Mouse (Mus musculus) midbrain, embryonic 10.5 days (tissue): ENCODE results near the gene Slain2. TPM values are rescaled to one million over a fixed set of nuclear protein-coding genes. Genes with fewer than 3 reads are reported as not detected.
"Not testable (repeated sequence)": the region's sequence is repeated elsewhere in the genome, so short reads cannot be mapped to it uniquely, and the experiment has no call there.

Experiments
- DNase-seq: peaks from one replicate; pipeline ENCODE4 v3.0.0-alpha.2; 2017; ENCODE audit warnings: low spot score
- H3K27ac ChIP-seq: fragments of 300-500 bp; sonication (generic); replicated peaks from 2 replicates; pipeline ENCODE4 v1.5.1; 2016; ENCODE audit warnings: mild to moderate bottlenecking
- H3K27me3 ChIP-seq: fragments of 300-500 bp; sonication (generic); 2 replicates; pipeline ENCODE4 v1.6.1; 2016; ENCODE audit warnings: low read depth, mild to moderate bottlenecking; ENCODE audit not compliant: poor library complexity, severe bottlenecking
- H3K36me3 ChIP-seq: fragments of 300-500 bp; sonication (generic); 2 replicates; pipeline ENCODE4 v1.6.1; 2016; ENCODE audit warnings: mild to moderate bottlenecking, moderate library complexity
- H3K4me1 ChIP-seq: fragments of 300-500 bp; sonication (generic); 2 replicates; pipeline ENCODE4 v1.6.1; 2016
- H3K4me3 ChIP-seq: fragments of 300-500 bp; sonication (generic); 2 replicates; pipeline ENCODE4 v1.5.1; 2016; ENCODE audit warnings: mild to moderate bottlenecking, moderate library complexity
- H3K9me3 ChIP-seq: fragments of 300-500 bp; sonication (generic); replicated peaks from 2 replicates; pipeline ENCODE4 v1.6.1; 2016; ENCODE audit warnings: mild to moderate bottlenecking
- WGBS: fragments of 180-500 bp; shearing (Covaris S2); methylation state at CpG from one replicate; pipeline ENCODE4 v1.1.7; 2016; 5-methylcytosine and 5-hydroxymethylcytosine counted together
- polyA plus RNA-seq: library from polyadenylated mRNA; unstranded; fragments of >200 nt; fragmentation: Nextera tagmentation; extraction: Ambion mirVana; gene quantifications from 2 replicates; pipeline ENCODE4 v1.2.1, GENCODE M21; 2016

The Slain2 gene
- polyA plus RNA-seq, 1 experiment from 2014 or later, result 16.5 TPM

DNA sequence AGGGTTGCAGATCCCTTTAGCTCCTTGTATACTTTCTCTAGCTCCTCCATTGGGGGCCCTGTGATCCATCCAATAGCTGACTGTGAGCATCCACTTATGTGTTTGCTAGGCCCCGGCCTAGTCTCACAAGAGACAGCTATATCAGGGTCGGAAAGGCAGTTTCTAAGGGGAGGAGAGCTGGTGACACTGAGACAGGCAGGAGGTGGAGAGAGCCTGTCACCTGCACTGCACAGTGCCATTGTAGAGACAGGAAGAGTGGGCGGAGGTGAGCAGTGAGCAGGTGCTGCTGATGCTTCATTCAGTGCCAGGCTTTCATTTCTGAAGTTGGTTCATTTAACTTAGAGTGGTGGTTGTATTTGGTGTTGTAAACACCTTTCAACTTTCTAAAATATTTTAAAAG is 24.3 kb downstream of the Slain2 start:
- WGBS, result 91% methylated on average over 3 of the region's 3 CpGs
- not testable (repeated sequence) for DNase-seq, H3K27ac ChIP-seq, H3K9me3 ChIP-seq, H3K4me1 ChIP-seq, H3K27me3 ChIP-seq, H3K4me3 ChIP-seq
- peaks cover 34% of the 10 kb centered on the region for H3K36me3 ChIP-seq

DNA sequence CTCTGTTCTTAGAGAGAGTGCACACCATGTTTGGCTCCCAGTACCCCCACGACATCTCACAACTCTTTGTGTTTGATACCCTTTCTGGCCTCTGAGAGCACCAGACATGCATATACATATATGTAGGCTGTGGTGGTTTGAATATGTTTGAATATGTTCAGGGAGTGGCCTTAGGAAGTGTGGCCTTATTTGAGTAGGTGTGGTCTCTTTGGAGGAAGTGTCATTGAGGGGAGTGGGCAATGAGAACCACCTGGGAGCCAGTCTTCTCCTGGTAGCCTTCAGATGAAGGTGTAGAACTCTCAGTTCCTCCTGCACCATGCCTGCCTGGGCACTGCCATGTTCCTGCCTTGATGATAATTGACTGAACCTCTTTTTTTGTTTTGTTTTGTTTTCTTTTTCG is 25.2 kb downstream of the Slain2 start:
- peaks cover 34% of the 10 kb centered on the region for H3K36me3 ChIP-seq
- 94% methylated on average over 2 of the region's 2 CpGs for WGBS
- no peak for DNase-seq
- no peak overlapping the region for H3K27ac ChIP-seq
- no peak overlapping the region for H3K4me3 ChIP-seq
- H3K27me3 ChIP-seq, result no peaks in the 10 kb centered on the region
- no peaks in the 10 kb centered on the region for H3K4me1 ChIP-seq
- H3K9me3 ChIP-seq, result no peaks in the 10 kb centered on the region

- Histone ChIP-seq H3K9me3 (no peaks in the 10 kb centered on the region), H3K4me1 (no peaks in the 10 kb centered on the region), H3K27ac (no peak overlapping the region), H3K27me3 (no peaks in the 10 kb centered on the region), H3K36me3 (peaks cover 42% of the 10 kb centered on the region), H3K4me3 (no peak overlapping the region)
- 97% methylated on average over 5 of the region's 5 CpGs for WGBS
- no peak for DNase-seq
Observed at GRCm38 (mm10) chr5:72940906-72941432, 26.9 kb downstream of the Slain2 start.

DNA sequence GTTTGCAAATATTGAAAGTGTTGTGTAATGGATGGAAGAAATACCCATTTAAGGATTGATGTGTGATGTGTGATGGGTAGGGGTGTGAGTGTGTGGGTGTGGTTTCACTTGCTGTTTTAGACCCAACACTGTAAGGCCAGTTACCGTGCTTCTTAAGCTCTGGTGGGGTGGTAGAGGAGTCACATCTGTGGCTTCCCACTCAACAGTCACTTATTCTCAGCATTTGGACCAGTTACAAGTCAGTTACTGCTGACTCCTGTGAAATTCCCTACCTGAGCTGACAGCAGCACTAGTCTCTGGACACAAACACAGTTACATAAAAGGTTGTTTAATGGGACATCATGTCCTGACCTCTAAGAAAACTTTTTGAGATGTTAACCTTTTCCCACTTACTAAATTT is 34.0 kb downstream of the Slain2 start:
- WGBS, result 97% methylated on average over 1 of the region's 1 CpGs
- Histone ChIP-seq H3K4me1 (no peaks in the 10 kb centered on the region), H3K36me3 (peaks cover 40% of the 10 kb centered on the region), H3K27ac (no peak overlapping the region), H3K9me3 (no peaks in the 10 kb centered on the region), H3K4me3 (no peak overlapping the region), H3K27me3 (no peaks in the 10 kb centered on the region)
- no peak for DNase-seq

- H3K27ac ChIP-seq, result no peak overlapping the region
- H3K9me3 ChIP-seq, result no peaks in the 10 kb centered on the region
- no peak for DNase-seq
- H3K36me3 ChIP-seq, result peaks cover 31% of the 10 kb centered on the region
- WGBS, result 89% methylated on average over 2 of the region's 2 CpGs
- H3K4me1 ChIP-seq, result no peaks in the 10 kb centered on the region
- H3K27me3 ChIP-seq, result no peaks in the 10 kb centered on the region
- H3K4me3 ChIP-seq, result no peak overlapping the region
Observed at GRCm38 (mm10) chr5:72950252-72950651, 36.1 kb downstream of the Slain2 start.

GRCm38 (mm10) chr5:72953996-72954604 is 40.0 kb downstream of the Slain2 start:
- no peaks in the 10 kb centered on the region for H3K4me1 ChIP-seq
- H3K36me3 ChIP-seq, result peaks cover 32% of the 10 kb centered on the region
- H3K4me3 ChIP-seq, result no peak overlapping the region
- no peak overlapping the region for H3K27ac ChIP-seq
- no peaks in the 10 kb centered on the region for H3K27me3 ChIP-seq
- no peak for DNase-seq
- WGBS, result 89% methylated on average over 3 of the region's 3 CpGs
- H3K9me3 ChIP-seq, result no peaks in the 10 kb centered on the region

DNA sequence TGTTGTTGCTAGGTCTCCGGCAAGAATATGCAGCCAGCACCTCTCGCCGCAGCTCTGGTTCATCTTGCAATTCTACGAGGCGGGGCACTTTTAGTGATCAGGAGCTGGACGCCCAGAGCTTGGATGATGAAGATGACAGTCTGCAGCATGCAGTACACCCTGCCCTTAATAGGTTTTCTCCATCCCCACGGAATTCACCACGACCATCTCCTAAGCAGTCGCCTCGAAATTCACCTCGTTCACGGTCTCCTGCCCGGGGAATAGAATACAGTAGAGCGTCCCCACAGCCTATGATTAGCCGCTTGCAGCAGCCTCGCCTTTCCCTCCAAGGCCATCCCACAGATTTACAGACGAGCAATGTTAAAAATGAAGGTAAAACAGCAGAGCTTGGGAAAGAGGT is 43.2 kb downstream of the Slain2 start:
- Histone ChIP-seq H3K4me3 (no peak overlapping the region), H3K27me3 (no peaks in the 10 kb centered on the region), H3K4me1 (no peaks in the 10 kb centered on the region), H3K9me3 (no peaks in the 10 kb centered on the region), H3K27ac (no peak overlapping the region), H3K36me3 (peaks cover 32% of the 10 kb centered on the region)
- 91% methylated on average over 17 of the region's 17 CpGs for WGBS
- DNase-seq, result no peak

GRCm38 (mm10) chr5:72960096-72960495 is 46.0 kb downstream of the Slain2 start:
- no peaks in the 10 kb centered on the region for H3K4me1 ChIP-seq
- WGBS, result 87% methylated on average over 6 of the region's 6 CpGs
- H3K36me3 ChIP-seq, result peaks cover 38% of the 10 kb centered on the region

DNA sequence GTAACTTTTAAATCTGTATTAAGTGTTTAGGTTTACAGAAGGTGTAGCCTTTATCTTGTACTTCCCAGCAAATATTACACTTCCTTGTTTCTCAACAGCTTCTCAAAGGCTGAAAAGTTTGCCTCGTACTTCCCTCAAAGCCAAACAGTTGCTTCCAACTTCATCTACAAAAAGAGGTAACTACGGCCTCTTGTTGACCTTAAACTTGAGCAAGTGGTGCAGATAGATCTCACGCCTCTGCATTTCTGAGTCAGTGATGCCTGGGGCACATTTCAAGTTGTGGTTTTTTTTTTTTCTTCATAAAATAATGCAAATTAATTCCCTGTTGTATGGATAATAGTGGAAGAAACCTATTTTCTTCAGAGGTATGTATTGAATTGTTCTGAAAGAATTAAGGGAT is 51.6 kb downstream of the Slain2 start:
- Histone ChIP-seq H3K27ac (no peak overlapping the region), H3K4me1 (no peaks in the 10 kb centered on the region), H3K27me3 (no peaks in the 10 kb centered on the region), H3K9me3 (no peaks in the 10 kb centered on the region), H3K36me3 (peaks cover 58% of the 10 kb centered on the region), H3K4me3 (no peak overlapping the region)
- WGBS, result 91% methylated on average over 3 of the region's 3 CpGs
- no peak for DNase-seq

More at GRCm38 (mm10) chr5:72960096-72960495, 46.0 kb downstream of the Slain2 start:
- H3K9me3 ChIP-seq, result no peaks in the 10 kb centered on the region
- DNase-seq, result no peak
- no peak overlapping the region for H3K4me3 ChIP-seq
- H3K27me3 ChIP-seq, result no peaks in the 10 kb centered on the region
- no peak overlapping the region for H3K27ac ChIP-seq

GRCm38 (mm10) chr5:72972435-72972834 is 58.3 kb downstream of the Slain2 start:
- Histone ChIP-seq H3K4me3 (no peak overlapping the region), H3K27me3 (no peaks in the 10 kb centered on the region), H3K9me3 (no peaks in the 10 kb centered on the region), H3K27ac (peak overlapping the region; percentile 55), H3K4me1 (peaks cover 16% of the 10 kb centered on the region), H3K36me3 (peaks cover 70% of the 10 kb centered on the region)
- 64% methylated on average over 4 of the region's 4 CpGs for WGBS
- DNase-seq, result no peak

DNA sequence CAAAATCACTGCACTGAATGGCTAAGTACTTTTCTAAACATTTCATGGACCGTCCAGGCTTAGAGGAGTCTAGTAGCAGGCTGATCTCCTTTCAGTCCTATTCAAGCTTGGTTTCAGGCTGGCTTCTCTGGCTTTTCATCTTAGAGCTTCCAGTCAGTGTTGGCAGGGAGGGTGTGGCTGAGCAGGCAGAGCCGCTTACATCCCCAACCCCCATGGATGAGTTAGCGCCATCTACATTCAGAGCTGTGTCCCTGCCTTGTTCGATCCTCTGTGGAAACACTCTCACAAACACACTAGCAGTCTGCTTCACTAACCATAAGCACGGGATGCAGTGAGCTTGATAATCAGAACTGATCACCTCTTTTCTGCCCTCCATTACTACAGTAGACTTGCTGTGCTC is 58.8 kb downstream of the Slain2 start:
- DNase-seq, result peak; percentile 39
- H3K9me3 ChIP-seq, result no peaks in the 10 kb centered on the region
- 38% methylated on average over 5 of the region's 5 CpGs for WGBS
- peak overlapping the region; percentile 55 for H3K27ac ChIP-seq
- H3K4me1 ChIP-seq, result peaks cover 16% of the 10 kb centered on the region
- no peak overlapping the region for H3K4me3 ChIP-seq
- no peaks in the 10 kb centered on the region for H3K27me3 ChIP-seq
- H3K36me3 ChIP-seq, result peaks cover 71% of the 10 kb centered on the region

DNA sequence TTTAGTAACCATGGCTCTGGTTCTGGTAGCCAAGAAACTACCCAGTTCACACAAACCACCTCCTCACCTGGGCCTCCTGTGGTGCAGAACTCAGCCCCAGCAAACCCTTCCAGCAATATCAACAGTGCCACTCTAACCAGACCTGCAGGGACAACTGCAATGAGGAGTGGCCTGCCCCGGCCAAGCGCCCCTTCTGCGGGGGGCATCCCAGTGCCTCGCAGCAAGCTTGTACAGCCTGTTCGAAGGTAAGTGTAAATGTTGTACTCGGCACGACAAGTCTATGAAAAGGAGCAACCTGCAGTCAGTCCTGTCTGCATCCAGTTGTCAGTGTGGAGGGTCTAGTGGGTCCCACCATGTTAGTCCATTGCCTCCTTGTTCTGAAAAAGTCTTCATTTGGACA is 60.5 kb downstream of the Slain2 start, which contains the start of gene Gm10135:
Gene Gm10135 (minus strand): TSS at position 101 of the 400 bp plus-strand sequence.
- H3K4me3 ChIP-seq, result no peak within 1 kb of the TSS
- H3K27me3 ChIP-seq, result no peaks in the 10 kb centered on the region
- no peak for DNase-seq
- H3K9me3 ChIP-seq, result no peaks in the 10 kb centered on the region
- H3K36me3 ChIP-seq, result peaks cover 64% of the 10 kb centered on the region
- peaks cover 16% of the 10 kb centered on the region for H3K4me1 ChIP-seq
- 94% methylated on average over 7 of the region's 7 CpGs for WGBS
- H3K27ac ChIP-seq, result no peak within 1 kb of the TSS

DNA sequence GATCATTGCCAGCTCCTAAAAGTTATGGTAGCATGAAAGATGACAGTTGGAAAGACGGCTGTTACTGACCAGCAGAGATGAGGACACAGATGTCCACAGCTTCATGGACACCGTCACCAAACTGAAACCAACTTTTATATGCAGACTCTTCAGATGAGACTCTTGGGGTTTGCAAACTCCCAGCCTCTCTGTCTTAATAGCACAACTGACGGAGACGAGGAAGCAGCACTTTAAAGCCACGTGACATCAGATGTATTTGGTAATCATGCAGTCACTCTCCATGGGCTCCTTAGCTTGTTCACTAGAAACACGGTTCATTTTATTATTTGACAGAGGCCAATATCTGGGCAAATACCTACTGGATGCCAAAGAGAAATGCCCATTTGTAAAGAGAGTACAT is 61.9 kb downstream of the Slain2 start:
- no peak overlapping the region for H3K4me3 ChIP-seq
- no peak for DNase-seq
- H3K9me3 ChIP-seq, result no peaks in the 10 kb centered on the region
- no peaks in the 10 kb centered on the region for H3K27me3 ChIP-seq
- peaks cover 16% of the 10 kb centered on the region for H3K4me1 ChIP-seq
- H3K27ac ChIP-seq, result no peak overlapping the region
- 97% methylated on average over 6 of the region's 6 CpGs for WGBS
- H3K36me3 ChIP-seq, result peaks cover 65% of the 10 kb centered on the region
